Mouse (Mus musculus) cerebellum, adult 2 months (tissue): ENCODE measurements around the gene Ndufb10. TPM values are rescaled to one million over a fixed set of nuclear protein-coding genes. Genes with fewer than 3 reads are reported as not detected.

ENCODE experiments used
- DNase-seq, 2 experiments: peaks; one replicate each; pipeline ENCODE4 v3.0.0; 2021
- H3K27ac ChIP-seq: fragments of 200-500 bp; 2 replicates; pipeline ENCODE4 v1.5.1; 2012; ENCODE audit warnings: low read length, control low read depth, inconsistent platforms; ENCODE audit not compliant: insufficient read depth
- H3K27me3 ChIP-seq: fragments of 200-500 bp; 2 replicates; pipeline ENCODE4 v1.6.1; 2012; ENCODE audit warnings: inconsistent platforms, mild to moderate bottlenecking, low read length, moderate library complexity; ENCODE audit not compliant: control insufficient read depth, insufficient read depth
- H3K4me1 ChIP-seq: fragments of 200-500 bp; 2 replicates; pipeline ENCODE4 v1.6.1; 2011; ENCODE audit warnings: low read length; ENCODE audit not compliant: control insufficient read depth, insufficient read depth
- H3K4me3 ChIP-seq: fragments of 200-500 bp; replicated peaks from 2 replicates; pipeline ENCODE3; 2011; ENCODE audit warnings: mild to moderate bottlenecking, low read depth, low read length, control low read depth; ENCODE audit not compliant: insufficient read depth
- CTCF ChIP-seq: fragments of 200-500 bp; IDR thresholded peaks from 2 replicates; pipeline ENCODE4 v1.5.1; 2011; ENCODE audit warnings: low read depth, mild to moderate bottlenecking, control low read depth, low read length, moderate library complexity, borderline replicate concordance; ENCODE audit not compliant: insufficient read depth
- POLR2A ChIP-seq: fragments of 200-500 bp; IDR thresholded peaks from 2 replicates; pipeline ENCODE4 v1.6.1; 2011; ENCODE audit warnings: low read length, control low read depth, borderline replicate concordance; ENCODE audit not compliant: insufficient read depth
- WGBS: fragments of 180-500 bp; shearing (Covaris S2); methylation state at CpG from one replicate; pipeline ENCODE4 v1.1.7; 2018; 5-methylcytosine and 5-hydroxymethylcytosine counted together
- polyA plus RNA-seq: library from polyadenylated mRNA; depleted of rRNA; stranded (reverse); fragments of >200 nt; gene quantifications from 2 replicates; pipeline ENCODE4 v1.2.3, GENCODE M21; 2012

Ndufb10 gene
- polyA plus RNA-seq, 1 experiment = 613 TPM

DNA sequence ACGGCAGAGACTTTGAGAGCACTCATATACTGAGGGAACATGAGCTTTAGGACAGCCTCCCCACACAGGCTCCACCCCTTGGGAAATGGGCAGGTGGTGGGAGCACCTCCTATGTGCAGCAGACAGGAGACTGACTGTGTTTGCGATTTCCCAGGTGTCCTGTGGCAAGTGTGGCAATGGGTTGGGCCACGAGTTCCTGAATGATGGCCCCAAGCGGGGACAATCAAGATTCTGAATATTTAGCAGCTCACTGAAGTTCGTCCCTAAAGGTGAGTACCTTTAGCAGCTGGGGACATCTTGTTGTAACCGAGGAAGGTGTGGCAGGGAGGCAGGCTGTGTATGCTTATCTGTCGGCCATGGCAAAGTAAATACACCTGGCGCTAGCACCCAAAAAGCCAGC lies 15.6 kb upstream of the Ndufb10 start:
- 86% methylated on average over 8 of the region's 8 CpGs for WGBS
- Histone ChIP-seq H3K4me1 (no peaks in the 10 kb centered on the region), H3K27ac (no peak overlapping the region), H3K27me3 (no peaks in the 10 kb centered on the region), H3K4me3 (no peak overlapping the region)
- TF ChIP-seq POLR2A (no peak), CTCF (no peak)
- no peak for DNase-seq

DNA sequence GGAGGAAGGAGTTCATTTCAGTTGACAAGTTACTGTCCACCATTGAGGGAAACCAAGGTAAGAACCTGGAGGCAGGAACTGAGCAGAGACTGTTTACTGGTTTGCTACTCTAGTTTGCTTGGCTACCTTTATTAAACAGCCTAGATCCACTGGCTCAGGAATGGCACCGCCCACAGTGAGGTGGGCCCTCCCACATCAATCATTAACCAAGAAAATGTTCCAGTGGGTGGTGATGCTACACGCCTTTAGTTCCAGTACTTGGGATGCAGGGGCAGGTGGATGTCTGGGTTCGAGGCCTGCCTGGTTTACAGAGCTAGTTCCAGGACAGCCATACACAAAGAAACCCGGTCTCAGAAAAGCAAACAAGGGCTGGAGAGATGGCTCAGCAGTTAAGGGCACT lies 14.0 kb upstream of the Ndufb10 start:
- Histone ChIP-seq H3K4me1 (no peaks in the 10 kb centered on the region), H3K27me3 (no peaks in the 10 kb centered on the region), H3K27ac (no peak overlapping the region), H3K4me3 (no peak overlapping the region)
- no peak for DNase-seq
- no peak for TF ChIP-seq POLR2A
- no peak for TF ChIP-seq CTCF
- WGBS = 88% methylated on average over 4 of the region's 4 CpGs

DNA sequence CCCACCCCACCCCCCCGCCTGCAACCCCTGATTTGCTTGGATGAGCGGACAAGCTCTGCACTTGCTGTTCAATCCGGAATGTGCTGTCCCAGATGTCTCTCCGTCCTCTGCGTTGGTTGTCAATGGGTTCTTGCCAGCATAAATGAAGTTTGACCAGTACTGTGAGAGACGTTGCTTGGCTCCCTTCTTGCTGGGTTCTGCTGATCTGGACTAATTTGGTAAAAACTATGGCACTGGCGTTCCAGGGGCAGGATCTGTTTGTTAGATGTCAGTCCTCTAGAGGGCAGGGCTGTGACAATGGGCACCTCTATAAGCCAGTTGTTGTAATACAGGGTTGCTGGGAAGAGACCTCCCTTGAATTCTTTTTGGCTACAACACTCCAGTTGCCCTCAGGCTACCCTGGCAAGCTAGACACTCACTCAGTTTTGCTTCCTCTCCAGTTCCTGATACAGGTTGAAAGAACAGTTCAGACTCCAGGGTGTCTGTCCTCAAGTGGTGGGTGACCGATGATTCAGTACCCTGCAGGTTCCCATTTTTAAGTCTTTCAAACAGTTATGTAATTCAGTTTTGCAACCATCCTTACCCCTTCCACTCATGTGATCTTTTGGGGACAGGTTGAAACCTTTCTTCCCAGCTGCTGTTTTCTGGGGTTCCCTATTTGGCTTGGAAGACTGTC lies 13.0 kb upstream of the Ndufb10 start:
- Histone ChIP-seq H3K27ac (no peak overlapping the region), H3K27me3 (no peaks in the 10 kb centered on the region), H3K4me1 (no peaks in the 10 kb centered on the region), H3K4me3 (peak overlapping the region; percentile 95)
- WGBS = 16% methylated on average over 8 of the region's 8 CpGs
- no peak for DNase-seq
- TF ChIP-seq CTCF (0 out of 2 replicates have a peak, but pooled peaks have one; percentile 10), POLR2A (no peak)

DNA sequence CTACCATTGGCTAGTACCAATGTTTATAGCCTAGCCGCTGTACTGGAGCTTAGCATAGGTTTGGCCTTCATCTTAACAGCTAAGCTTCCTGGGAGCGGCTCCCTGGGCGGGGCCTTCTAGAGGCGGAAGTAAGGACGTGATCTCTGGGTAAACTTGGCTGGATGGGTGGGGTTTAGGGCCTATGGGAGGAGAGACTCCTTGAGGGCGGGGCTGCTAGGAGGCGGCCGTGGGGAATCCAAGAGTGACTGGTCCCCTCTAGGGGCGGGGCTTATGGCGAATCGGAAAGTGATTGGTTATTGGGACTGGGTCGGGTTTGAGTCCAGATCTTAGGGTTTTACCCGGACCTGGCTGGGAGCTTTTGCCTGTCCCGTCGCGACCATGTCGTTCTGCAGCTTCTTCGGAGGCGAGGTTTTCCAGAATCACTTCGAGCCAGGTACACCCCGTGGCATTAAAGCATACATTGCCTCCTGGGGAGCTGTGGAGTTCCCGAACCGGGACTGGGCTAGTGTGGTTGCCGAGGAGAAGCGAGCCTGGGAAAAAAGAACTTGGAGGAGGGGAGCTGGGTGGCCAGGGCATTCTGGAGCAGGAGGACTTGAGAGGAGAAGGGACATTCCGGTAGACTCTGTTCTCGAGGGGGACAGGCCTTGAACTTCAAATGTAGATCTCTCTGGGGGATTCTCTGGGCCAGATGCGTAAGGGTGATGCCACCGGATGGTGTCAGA lies 12.2 kb upstream of the Ndufb10 start, which contains the start of gene Msrb1:
Gene Msrb1 (plus strand): TSS at position 313 of the 722 bp plus-strand sequence.
- peak within 1 kb of the TSS; percentile 51 for H3K27ac ChIP-seq
- no peaks in the 10 kb centered on the region for H3K4me1 ChIP-seq
- H3K27me3 ChIP-seq = no peaks in the 10 kb centered on the region
- DNase-seq = peak; percentile 91 to 96
- WGBS = under 1% methylated on average over 28 of the region's 29 CpGs
- peak within 1 kb of the TSS; percentile 95 for H3K4me3 ChIP-seq
- TF ChIP-seq CTCF (no peak), POLR2A (peak; percentile 71)

GRCm38 (mm10) chr17:24735446-24735845 lies 11.2 kb upstream of the Ndufb10 start:
- 82% methylated on average over 7 of the region's 7 CpGs for WGBS
- no peak for DNase-seq
- Histone ChIP-seq H3K27me3 (no peaks in the 10 kb centered on the region), H3K27ac (no peak overlapping the region), H3K4me3 (no peak overlapping the region), H3K4me1 (no peaks in the 10 kb centered on the region)
- TF ChIP-seq CTCF (no peak), POLR2A (no peak)

DNA sequence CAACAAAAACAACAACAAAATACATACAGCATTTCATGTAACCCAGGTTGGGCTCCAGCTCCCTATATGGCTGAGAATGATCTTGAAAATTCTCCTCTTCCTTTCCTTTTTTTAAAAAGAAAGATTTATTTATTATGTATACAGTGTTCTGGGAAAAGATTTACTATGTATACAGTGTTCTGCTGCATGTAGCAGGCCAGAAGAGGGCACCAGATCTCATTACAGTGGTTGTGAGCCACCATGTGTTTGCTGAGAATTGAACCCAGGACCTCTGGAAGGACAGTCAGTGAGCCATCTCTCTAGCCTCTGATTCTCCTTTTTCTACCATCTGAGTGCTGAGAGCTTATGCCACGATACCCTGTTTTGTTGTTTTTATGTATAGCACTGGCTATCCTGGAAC lies 10.2 kb upstream of the Ndufb10 start:
- 88% methylated on average over 1 of the region's 1 CpGs for WGBS
- Histone ChIP-seq H3K4me1 (no peaks in the 10 kb centered on the region), H3K27ac (no peak overlapping the region), H3K4me3 (no peak overlapping the region), H3K27me3 (no peaks in the 10 kb centered on the region)
- TF ChIP-seq CTCF = no peak
- TF ChIP-seq POLR2A = no peak
- DNase-seq = no peak

DNA sequence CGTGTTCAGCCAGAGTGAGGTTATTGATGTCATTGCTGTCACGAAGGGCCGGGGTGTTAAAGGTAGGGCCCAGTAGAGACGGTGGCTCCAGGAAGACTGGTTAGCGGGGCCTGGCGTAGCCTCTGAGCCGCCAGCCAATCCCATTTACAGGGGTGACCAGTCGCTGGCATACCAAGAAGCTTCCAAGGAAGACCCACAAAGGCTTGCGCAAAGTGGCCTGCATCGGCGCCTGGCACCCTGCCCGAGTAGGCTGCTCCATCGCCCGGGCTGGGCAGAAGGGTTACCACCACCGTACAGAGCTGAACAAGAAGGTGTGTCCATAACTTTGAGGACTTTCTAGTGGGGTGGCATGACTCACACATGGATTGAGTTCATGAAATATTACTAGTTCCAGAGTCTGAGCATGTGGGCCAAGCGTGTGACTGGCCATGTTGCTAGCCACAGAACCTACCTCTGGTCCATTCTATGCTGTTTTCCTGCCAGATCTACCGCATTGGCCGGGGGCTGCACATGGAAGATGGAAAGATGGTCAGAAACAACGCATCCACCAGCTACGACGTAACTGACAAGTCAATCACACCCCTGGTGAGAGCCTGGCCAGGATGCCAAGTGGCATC lies 9.3 kb upstream of the Ndufb10 start:
- no peak for DNase-seq
- WGBS = 73% methylated on average over 21 of the region's 21 CpGs

More for the DNA sequence above, 9.3 kb upstream of the Ndufb10 start:
- H3K4me1 ChIP-seq = no peaks in the 10 kb centered on the region
- TF ChIP-seq CTCF (no peak), POLR2A (no peak)
- no peaks in the 10 kb centered on the region for H3K27me3 ChIP-seq
- H3K4me3 ChIP-seq = no peak overlapping the region
- H3K27ac ChIP-seq = no peak overlapping the region
